Mouse (Mus musculus) erythroblast, embryonic 14.5 days (primary cell): ENCODE results near the gene Rps3. TPM values are rescaled to one million over a fixed set of nuclear protein-coding genes. Genes with fewer than 3 reads are reported as not detected.
A peak's percentile ranks its signal among the peaks of the same experiment; 100 is the strongest.

Experiments
- H3K27me3 ChIP-seq: 2 replicates; pipeline ENCODE4 v1.6.1; 2012; ENCODE audit warnings: inconsistent platforms; ENCODE audit not compliant: control insufficient read depth
- H3K36me3 ChIP-seq: 2 replicates; pipeline ENCODE4 v1.6.1; 2012; ENCODE audit warnings: mild to moderate bottlenecking, inconsistent platforms; ENCODE audit not compliant: control insufficient read depth
- H3K4me1 ChIP-seq: 2 replicates; pipeline ENCODE4 v1.6.1; 2012; ENCODE audit warnings: inconsistent platforms; ENCODE audit not compliant: control insufficient read depth
- H3K4me3 ChIP-seq: replicated peaks from 2 replicates; pipeline ENCODE3; 2012; ENCODE audit warnings: moderate library complexity, mild to moderate bottlenecking, inconsistent platforms
- H3K9me3 ChIP-seq: 2 replicates; pipeline ENCODE4 v1.6.1; 2012; ENCODE audit warnings: low read length, inconsistent platforms, mixed read lengths; ENCODE audit not compliant: control insufficient read depth
- GATA1 ChIP-seq: IDR thresholded peaks from 2 replicates; pipeline ENCODE4 v1.6.1; 2012; ENCODE audit warnings: low read length, inconsistent platforms, mixed read lengths
- TAL1 ChIP-seq: IDR thresholded peaks from 3 replicates; pipeline ENCODE4 v1.6.1; 2012; ENCODE audit warnings: low read length, inconsistent platforms, mixed read lengths
- polyA plus RNA-seq: library from polyadenylated mRNA; stranded (reverse); fragments of >175 nt; gene quantifications from 2 replicates; pipeline ENCODE4 v1.2.3, GENCODE M21; 2012

Rps3 gene
- polyA plus RNA-seq, 1 experiment: 40.9 TPM

GRCm38 (mm10) chr7:99484679-99485078 is 1.1 kb upstream of the Rps3 start:
- Histone ChIP-seq H3K4me1 (peaks cover 42% of the 10 kb centered on the region), H3K4me3 (no peak overlapping the region), H3K36me3 (peaks cover 31% of the 10 kb centered on the region), H3K9me3 (no peaks in the 10 kb centered on the region), H3K27me3 (peaks cover 7% of the 10 kb centered on the region; the same call in 1 of the 2 replicates)
- TF ChIP-seq TAL1 (no peak), GATA1 (no peak)

- Histone ChIP-seq H3K36me3 (peaks cover 39% of the 10 kb centered on the region), H3K9me3 (no peaks in the 10 kb centered on the region), H3K4me1 (peaks cover 49% of the 10 kb centered on the region), H3K4me3 (peak overlapping the region; percentile 82), H3K27me3 (peaks cover 2% of the 10 kb centered on the region; the same call in 1 of the 2 replicates)
- TF ChIP-seq TAL1 (no peak), GATA1 (no peak)
Observed at GRCm38 (mm10) chr7:99483924-99484319, 384 bp upstream of the Rps3 start.

GRCm38 (mm10) chr7:99482637-99483036 is 901 bp downstream of the Rps3 start:
- TF ChIP-seq TAL1: no peak
- TF ChIP-seq GATA1: no peak
- H3K4me3 ChIP-seq: peak overlapping the region; percentile 82
- H3K9me3 ChIP-seq: no peaks in the 10 kb centered on the region
- peaks cover 59% of the 10 kb centered on the region for H3K4me1 ChIP-seq
- H3K27me3 ChIP-seq: no peaks in the 10 kb centered on the region; the same call in 1 of the 2 replicates
- H3K36me3 ChIP-seq: peaks cover 52% of the 10 kb centered on the region

GRCm38 (mm10) chr7:99477235-99477634 is 6.3 kb downstream of the Rps3 start:
- Histone ChIP-seq H3K9me3 (no peaks in the 10 kb centered on the region), H3K36me3 (peaks cover 93% of the 10 kb centered on the region), H3K27me3 (no peaks in the 10 kb centered on the region), H3K4me1 (peaks cover 79% of the 10 kb centered on the region), H3K4me3 (no peak overlapping the region)
- TF ChIP-seq GATA1 (no peak), TAL1 (no peak)

GRCm38 (mm10) chr7:99476558-99477114 is 6.9 kb downstream of the Rps3 start:
- H3K4me1 ChIP-seq: peaks cover 73% of the 10 kb centered on the region
- no peaks in the 10 kb centered on the region for H3K9me3 ChIP-seq
- no peak overlapping the region for H3K4me3 ChIP-seq
- H3K36me3 ChIP-seq: peaks cover 93% of the 10 kb centered on the region
- H3K27me3 ChIP-seq: no peaks in the 10 kb centered on the region
- TF ChIP-seq GATA1 (no peak), TAL1 (no peak)

GRCm38 (mm10) chr7:99475562-99475911 is 8.0 kb downstream of the Rps3 start:
- Histone ChIP-seq H3K9me3 (no peaks in the 10 kb centered on the region), H3K4me1 (peaks cover 62% of the 10 kb centered on the region), H3K36me3 (peaks cover 83% of the 10 kb centered on the region), H3K4me3 (no peak overlapping the region), H3K27me3 (peaks cover 5% of the 10 kb centered on the region)
- TF ChIP-seq GATA1 (no peak), TAL1 (no peak)

- no peaks in the 10 kb centered on the region for H3K9me3 ChIP-seq
- H3K4me3 ChIP-seq: no peak overlapping the region
- H3K27me3 ChIP-seq: peaks cover 10% of the 10 kb centered on the region
- peaks cover 57% of the 10 kb centered on the region for H3K4me1 ChIP-seq
- TF ChIP-seq TAL1 (peak; percentile 49; the same call in 2 of the 3 replicates), GATA1 (no peak)
- H3K36me3 ChIP-seq: peaks cover 77% of the 10 kb centered on the region
Observed at GRCm38 (mm10) chr7:99474836-99475561, 8.5 kb downstream of the Rps3 start.

GRCm38 (mm10) chr7:99473638-99474407 is 9.7 kb downstream of the Rps3 start:
- Histone ChIP-seq H3K4me3 (no peak overlapping the region), H3K9me3 (peaks cover 1% of the 10 kb centered on the region; the same call in 1 of the 2 replicates), H3K27me3 (peaks cover 22% of the 10 kb centered on the region), H3K36me3 (peaks cover 66% of the 10 kb centered on the region), H3K4me1 (peaks cover 49% of the 10 kb centered on the region)
- TF ChIP-seq TAL1 (no peak), GATA1 (no peak)

- Histone ChIP-seq H3K9me3 (peaks cover 10% of the 10 kb centered on the region; the same call in 1 of the 2 replicates), H3K4me3 (no peak overlapping the region), H3K4me1 (peaks cover 45% of the 10 kb centered on the region), H3K27me3 (peaks cover 44% of the 10 kb centered on the region), H3K36me3 (peaks cover 43% of the 10 kb centered on the region)
- TF ChIP-seq GATA1: no peak
- TF ChIP-seq TAL1: no peak
Observed at GRCm38 (mm10) chr7:99471578-99471977, 12.0 kb downstream of the Rps3 start.
